In genomic region chr5:108226159-108226558, GRCm38 (mm10) we compare ENCODE assay signal across 18 mouse cellular contexts.
"Had no signal": no experiment of that assay in that cellular context is flagged by ENCODE, and none has a peak within 500 bp of the region (broad histone marks: within the 10 kb centered on the region; RNA-seq: fewer than 3 reads in every experiment).

No protein-coding gene starts in this region.

- DNase-seq: lung, embryonic 14.5 days; lung, postnatal 10 days; lung, postnatal 4 days; midbrain, embryonic 14.5 days; retina, postnatal 1 day; right cerebral cortex, adult 18-20 months; right cerebral cortex, postnatal 25 days; right cerebral cortex, postnatal 4 days; spleen, adult 18-20 months; thymus, adult 18-20 months; thymus, postnatal 14 days; thymus, postnatal 36 days had no signal

- H3K27ac ChIP-seq: midbrain, embryonic 10.5 days; midbrain, embryonic 12.5 days; neural tube, embryonic 13.5 days; neural tube, embryonic 15.5 days had no signal

- H3K27me3 ChIP-seq: midbrain, embryonic 12.5 days; neural tube, embryonic 13.5 days; neural tube, embryonic 15.5 days had no signal

- H3K9me3 ChIP-seq: midbrain, embryonic 10.5 days; midbrain, embryonic 12.5 days; neural tube, embryonic 13.5 days; neural tube, embryonic 15.5 days had no signal

- H3K4me2 ChIP-seq: lung, embryonic 14.5 days; midbrain, embryonic 12.5 days; neural tube, embryonic 13.5 days; neural tube, embryonic 15.5 days had no signal

- H3K4me3 ChIP-seq: midbrain, embryonic 10.5 days; midbrain, embryonic 12.5 days; myocyte; neural tube, embryonic 13.5 days; neural tube, embryonic 15.5 days had no signal

- H3K36me3 ChIP-seq: midbrain, embryonic 10.5 days; midbrain, embryonic 12.5 days; neural tube, embryonic 13.5 days; neural tube, embryonic 15.5 days had no signal

- H3K9ac ChIP-seq: lung, embryonic 14.5 days; midbrain, embryonic 12.5 days; neural tube, embryonic 13.5 days; neural tube, embryonic 15.5 days had no signal

- ATAC-seq: midbrain, embryonic 16.5 days had no signal

- H3K4me1 ChIP-seq: midbrain, embryonic 10.5 days; midbrain, embryonic 12.5 days; neural tube, embryonic 13.5 days; neural tube, embryonic 15.5 days had no signal
